Mouse (Mus musculus): ENCODE data around the gene Ntng1.

- no peak for TF ChIP-seq CTCF (IDR thresholded peaks at IDR 0.05; ENCODE audit: extremely low read depth, insufficient read depth, insufficient read length, insufficient replicate concordance)
- no peak for TF ChIP-seq POLR2A (IDR thresholded peaks at IDR 0.05; ENCODE audit: low read depth, low read length)
Measured at GRCm38 (mm10) chr3:109756426-109756825, 387.4 kb downstream of the Ntng1 start.
